8 mouse cellular contexts compared by ENCODE assay signal in genomic region chr15:102102548-102103121, GRCm38 (mm10). TPM values are rescaled to one million over a fixed set of nuclear protein-coding genes. Genes with fewer than 3 reads are reported as not detected.
DNase-seq lines count a peak whose midpoint lies in the region; ATAC-seq and TF ChIP-seq lines count a peak whose summit lies in the region.

No protein-coding gene starts in this region.

- peak overlapping the region; percentile 48 for H3K4me3 ChIP-seq in heart, embryonic 11.5 days (ENCODE audit: low read depth, low read length)
- peak overlapping the region; percentile 53 for H3K4me3 ChIP-seq in kidney, embryonic 14.5 days (ENCODE audit: low read length)
- H3K4me3 ChIP-seq in lung, embryonic 16.5 days (ENCODE audit: low read length) = peak overlapping the region; percentile 66
- H3K4me3 ChIP-seq in stomach, postnatal 0 days (ENCODE audit: low read depth, low read length) = peak overlapping the region; percentile 62

- H3K9ac ChIP-seq in heart, embryonic 11.5 days (ENCODE audit: low read depth, low read length) = peak overlapping the region; percentile 81
- H3K9ac ChIP-seq in kidney, embryonic 14.5 days (ENCODE audit: low read depth, low read length) = peak overlapping the region; percentile 65
- H3K9ac ChIP-seq in lung, embryonic 16.5 days (ENCODE audit: low read length) = peak overlapping the region; percentile 94
- peak overlapping the region; percentile 69 for H3K9ac ChIP-seq in stomach, postnatal 0 days (ENCODE audit: low read length)

- H3K4me2 ChIP-seq in heart, embryonic 11.5 days = peak overlapping the region; percentile 80
- H3K4me2 ChIP-seq in kidney, embryonic 14.5 days (replicated peaks; ENCODE audit: low read depth, low read length) = peak overlapping the region; percentile 83
- H3K4me2 ChIP-seq in lung, embryonic 16.5 days (ENCODE audit: low read depth, low read length) = peak overlapping the region; percentile 90
- H3K4me2 ChIP-seq in stomach, postnatal 0 days (replicated peaks; ENCODE audit: low read depth) = peak overlapping the region; percentile 85

- TF ChIP-seq EP300 in stomach, postnatal 0 days (optimal IDR thresholded peaks at IDR 0.05) = no peak

- H3K27me3 ChIP-seq in heart, embryonic 11.5 days (ENCODE audit: control insufficient read depth, insufficient read depth, low read length) = no peaks in the 10 kb centered on the region; the same call in 1 of the 2 replicates
- no peaks in the 10 kb centered on the region for H3K27me3 ChIP-seq in kidney, embryonic 14.5 days (ENCODE audit: control insufficient read depth, insufficient read depth, low read length)
- H3K27me3 ChIP-seq in lung, embryonic 16.5 days (ENCODE audit: control insufficient read depth, insufficient read depth, low read depth, low read length) = no peaks in the 10 kb centered on the region
- H3K27me3 ChIP-seq in stomach, postnatal 0 days (ENCODE audit: control insufficient read depth, insufficient read depth, low read length) = no peaks in the 10 kb centered on the region

- H3K27ac ChIP-seq in heart, embryonic 11.5 days (ENCODE audit: low read depth, low read length) = peak overlapping the region; percentile 95
- H3K27ac ChIP-seq in kidney, embryonic 14.5 days (ENCODE audit: low read depth, low read length) = peak overlapping the region; percentile 98
- H3K27ac ChIP-seq in lung, embryonic 16.5 days (ENCODE audit: low read length) = peak overlapping the region; percentile 100
- peak overlapping the region; percentile 93 for H3K27ac ChIP-seq in stomach, postnatal 0 days (replicated peaks)

- H3K36me3 ChIP-seq in heart, embryonic 11.5 days (ENCODE audit: control insufficient read depth, insufficient read depth, low read length) = 0 out of 2 replicates have a peak, but pooled peaks cover 2% of the 10 kb centered on the region
- peaks cover 21% of the 10 kb centered on the region for H3K36me3 ChIP-seq in kidney, embryonic 14.5 days (ENCODE audit: control insufficient read depth, insufficient read depth, low read length)
- H3K36me3 ChIP-seq in lung, embryonic 16.5 days (ENCODE audit: control insufficient read depth, insufficient read depth, low read length) = no peaks in the 10 kb centered on the region
- peaks cover 3% of the 10 kb centered on the region; the same call in 1 of the 2 replicates for H3K36me3 ChIP-seq in stomach, postnatal 0 days (ENCODE audit: control insufficient read depth, insufficient read depth, low read length)

- DNase-seq in NIH3T3 (ENCODE audit: low read depth) = peak; percentile 62
- DNase-seq in embryo, embryonic 11 days = peak; percentile 65
- peak; percentile 63 for DNase-seq in stomach, postnatal 0 days (ENCODE audit: low spot score)
- no peak for DNase-seq in spleen, adult 12 weeks (ENCODE audit: low spot score)
- DNase-seq in layer of hippocampus, adult 9-11 months = no peak

- peak; percentile 16; the same call in 1 of the 2 replicates for ATAC-seq in heart, embryonic 11.5 days (replicated peaks; ENCODE audit: insufficient number of reproducible peaks, low FRiP score, low TSS enrichment)
- peak; percentile 40 for ATAC-seq in kidney, embryonic 14.5 days (ENCODE audit: low FRiP score, low TSS enrichment)
- ATAC-seq in lung, embryonic 16.5 days (ENCODE audit: low read depth) = peak; percentile 10
- no peak for ATAC-seq in stomach, postnatal 0 days (ENCODE audit: low FRiP score, low TSS enrichment)

- no peaks in the 10 kb centered on the region for H3K9me3 ChIP-seq in heart, embryonic 11.5 days (replicated peaks; ENCODE audit: control insufficient read depth, low read length)
- H3K9me3 ChIP-seq in kidney, embryonic 14.5 days (ENCODE audit: control insufficient read depth, low read length) = no peaks in the 10 kb centered on the region
- H3K9me3 ChIP-seq in lung, embryonic 16.5 days (ENCODE audit: control insufficient read depth, low read length) = no peaks in the 10 kb centered on the region
- H3K9me3 ChIP-seq in stomach, postnatal 0 days (ENCODE audit: control insufficient read depth, low read length) = no peaks in the 10 kb centered on the region

- peaks cover 78% of the 10 kb centered on the region for H3K4me1 ChIP-seq in heart, embryonic 11.5 days (ENCODE audit: control insufficient read depth, insufficient read depth, low read length)
- peaks cover 74% of the 10 kb centered on the region for H3K4me1 ChIP-seq in kidney, embryonic 14.5 days (ENCODE audit: control insufficient read depth, insufficient read depth, low read length)
- H3K4me1 ChIP-seq in lung, embryonic 16.5 days (replicated peaks; ENCODE audit: control insufficient read depth, insufficient read depth, low read length) = peaks cover 87% of the 10 kb centered on the region
- H3K4me1 ChIP-seq in stomach, postnatal 0 days (replicated peaks; ENCODE audit: control insufficient read depth, insufficient read depth) = peaks cover 25% of the 10 kb centered on the region

- no peak for TF ChIP-seq CTCF in stomach, postnatal 0 days (IDR thresholded peaks at IDR 0.05; ENCODE audit: low read depth)

- 18% methylated on average over 6 of the region's 6 CpGs for WGBS in heart, embryonic 11.5 days (ENCODE audit: insufficient replicate concordance)
- WGBS in kidney, embryonic 14.5 days = 7% methylated on average over 6 of the region's 6 CpGs
- 4% methylated on average over 6 of the region's 6 CpGs for WGBS in lung, embryonic 16.5 days
- 18% methylated on average over 6 of the region's 6 CpGs for WGBS in stomach, postnatal 0 days

RNA-seq across cellular contexts. Expression of gene Tns2, which starts 2.4 kb away (rescaled TPM):
- polyA plus RNA-seq in heart, embryonic 11.5 days (2014; fragmentation: Nextera tagmentation; extraction: Ambion mirVana) = 25.0 and 25.4 TPM in 2 replicates
- 39.1 and 46.6 TPM in 2 replicates for polyA plus RNA-seq in kidney, embryonic 14.5 days (2014; fragmentation: Nextera tagmentation; extraction: Ambion mirVana)
- polyA plus RNA-seq in lung, embryonic 16.5 days (2015; fragmentation: Nextera tagmentation; extraction: Ambion mirVana) = 68.5 and 72.8 TPM in 2 replicates
- polyA plus RNA-seq in stomach, postnatal 0 days (2015; fragmentation: Nextera tagmentation; extraction: Ambion mirVana) = 11.9 and 15.5 TPM in 2 replicates

RNA-seq across cellular contexts. Expression of gene Eif4b, which starts 29.1 kb away (rescaled TPM):
- 71.6 and 83.5 TPM in 2 replicates for polyA plus RNA-seq in heart, embryonic 11.5 days (2014; fragmentation: Nextera tagmentation; extraction: Ambion mirVana)
- 85.1 and 139 TPM in 2 replicates for polyA plus RNA-seq in kidney, embryonic 14.5 days (2014; fragmentation: Nextera tagmentation; extraction: Ambion mirVana)
- polyA plus RNA-seq in lung, embryonic 16.5 days (2015; fragmentation: Nextera tagmentation; extraction: Ambion mirVana) = 122 and 123 TPM in 2 replicates
- polyA plus RNA-seq in stomach, postnatal 0 days (2015; fragmentation: Nextera tagmentation; extraction: Ambion mirVana) = 46.5 and 48.4 TPM in 2 replicates

RNA-seq across cellular contexts. Expression of gene Spryd3, which starts 33.4 kb away (rescaled TPM):
- polyA plus RNA-seq in heart, embryonic 11.5 days (2014; fragmentation: Nextera tagmentation; extraction: Ambion mirVana) = 11.1 and 14.6 TPM in 2 replicates
- polyA plus RNA-seq in kidney, embryonic 14.5 days (2014; fragmentation: Nextera tagmentation; extraction: Ambion mirVana) = 9.0 and 11.1 TPM in 2 replicates
- 21.2 and 22.7 TPM in 2 replicates for polyA plus RNA-seq in lung, embryonic 16.5 days (2015; fragmentation: Nextera tagmentation; extraction: Ambion mirVana)
- polyA plus RNA-seq in stomach, postnatal 0 days (2015; fragmentation: Nextera tagmentation; extraction: Ambion mirVana) = 28.5 and 29.0 TPM in 2 replicates

RNA-seq across cellular contexts. Expression of gene Igfbp6, which starts 41.5 kb away (rescaled TPM):
- 0.70 and 1.1 TPM in 2 replicates for polyA plus RNA-seq in heart, embryonic 11.5 days (2014; fragmentation: Nextera tagmentation; extraction: Ambion mirVana)
- 24.0 and 27.1 TPM in 2 replicates for polyA plus RNA-seq in kidney, embryonic 14.5 days (2014; fragmentation: Nextera tagmentation; extraction: Ambion mirVana)
- polyA plus RNA-seq in lung, embryonic 16.5 days (2015; fragmentation: Nextera tagmentation; extraction: Ambion mirVana) = 25.8 and 34.5 TPM in 2 replicates
- polyA plus RNA-seq in stomach, postnatal 0 days (2015; fragmentation: Nextera tagmentation; extraction: Ambion mirVana) = 30.6 and 39.5 TPM in 2 replicates

RNA-seq across cellular contexts. Expression of gene Soat2, which starts 47.7 kb away (rescaled TPM):
- polyA plus RNA-seq in heart, embryonic 11.5 days (2014; fragmentation: Nextera tagmentation; extraction: Ambion mirVana) = 0.76 and 2.3 TPM in 2 replicates
- 0.11 and 0.28 TPM in 2 replicates for polyA plus RNA-seq in kidney, embryonic 14.5 days (2014; fragmentation: Nextera tagmentation; extraction: Ambion mirVana)
- polyA plus RNA-seq in lung, embryonic 16.5 days (2015; fragmentation: Nextera tagmentation; extraction: Ambion mirVana) = 0.30 and 0.50 TPM in 2 replicates
- polyA plus RNA-seq in stomach, postnatal 0 days (2015; fragmentation: Nextera tagmentation; extraction: Ambion mirVana) = 5.9 and 6.0 TPM in 2 replicates

Comparison
In these comparisons a context has a peak if more than half of its experiments do, and no peak if none do; other contexts are left out.
1. DNase-seq: peak in NIH3T3 (single experiment), embryo, embryonic 11 days (single experiment) and stomach, postnatal 0 days (single experiment); none in spleen, adult 12 weeks (single experiment) and layer of hippocampus, adult 9-11 months (single experiment).
2. Peak in every context shown above with its lines, with median percentiles within 50 percentile points of each other: H3K27ac ChIP-seq, H3K4me2 ChIP-seq, H3K4me3 ChIP-seq and H3K9ac ChIP-seq.